8 mouse cellular contexts compared by ENCODE assay signal in genomic region chr5:90367067-90367303, GRCm38 (mm10). TPM values are rescaled to one million over a fixed set of nuclear protein-coding genes. Genes with fewer than 3 reads are reported as not detected.
DNase-seq lines count a peak whose midpoint lies in the region; ATAC-seq lines count a peak whose summit lies in the region.

Gm9958 (plus strand) TSS chr5:90367204.

- H3K9me3 ChIP-seq in heart, embryonic 13.5 days: no peaks in the 10 kb centered on the region
- no peaks in the 10 kb centered on the region for H3K9me3 ChIP-seq in embryonic facial prominence, embryonic 13.5 days
- H3K9me3 ChIP-seq in limb, embryonic 15.5 days: no peaks in the 10 kb centered on the region

- peak within 1 kb of the TSS; percentile 83 for H3K4me3 ChIP-seq in heart, embryonic 13.5 days
- H3K4me3 ChIP-seq in embryonic facial prominence, embryonic 13.5 days: peak within 1 kb of the TSS; percentile 93
- peak within 1 kb of the TSS; percentile 89 for H3K4me3 ChIP-seq in limb, embryonic 15.5 days

- 0 out of 2 replicates have a peak, but pooled peaks cover 3% of the 10 kb centered on the region for H3K36me3 ChIP-seq in heart, embryonic 13.5 days
- no peaks in the 10 kb centered on the region; the same call in 1 of the 2 replicates for H3K36me3 ChIP-seq in embryonic facial prominence, embryonic 13.5 days
- no peaks in the 10 kb centered on the region for H3K36me3 ChIP-seq in limb, embryonic 15.5 days

- no peak for DNase-seq in heart, adult 11 months
- DNase-seq in CD8-positive naive resting alpha-beta T cell, adult 2 months (ENCODE audit: low read depth in 2 of 2, low spot score in 2 of 2): peak; percentile 7 to 8
- no peak for DNase-seq in urinary bladder, postnatal 36 days (ENCODE audit: low spot score in 2 of 2)
- no peak for DNase-seq in adrenal gland, adult 8-10 months
- DNase-seq in spleen, postnatal 4 days (ENCODE audit: low spot score in 2 of 2): no peak

- H3K4me2 ChIP-seq in heart, embryonic 13.5 days: peak within 1 kb of the TSS; percentile 82
- peak within 1 kb of the TSS; percentile 70 for H3K4me2 ChIP-seq in embryonic facial prominence, embryonic 13.5 days
- peak within 1 kb of the TSS; percentile 50 for H3K4me2 ChIP-seq in limb, embryonic 15.5 days

- H3K4me1 ChIP-seq in heart, embryonic 13.5 days: peaks cover 37% of the 10 kb centered on the region
- peaks cover 22% of the 10 kb centered on the region for H3K4me1 ChIP-seq in embryonic facial prominence, embryonic 13.5 days
- H3K4me1 ChIP-seq in limb, embryonic 15.5 days: peaks cover 17% of the 10 kb centered on the region

- peak within 1 kb of the TSS; percentile 100 for H3K27ac ChIP-seq in heart, embryonic 13.5 days (replicated peaks)
- peak within 1 kb of the TSS; percentile 100 for H3K27ac ChIP-seq in embryonic facial prominence, embryonic 13.5 days
- H3K27ac ChIP-seq in limb, embryonic 15.5 days: peak within 1 kb of the TSS; percentile 99

- WGBS in heart, embryonic 13.5 days: 5% methylated on average over 7 of the region's 7 CpGs
- 3% methylated on average over 7 of the region's 7 CpGs for WGBS in embryonic facial prominence, embryonic 13.5 days
- 1% methylated on average over 7 of the region's 7 CpGs for WGBS in limb, embryonic 15.5 days

- H3K9ac ChIP-seq in heart, embryonic 13.5 days: peak within 1 kb of the TSS; percentile 99
- peak within 1 kb of the TSS; percentile 97 for H3K9ac ChIP-seq in embryonic facial prominence, embryonic 13.5 days
- peak within 1 kb of the TSS; percentile 91 for H3K9ac ChIP-seq in limb, embryonic 15.5 days

- no peak for ATAC-seq in heart, embryonic 13.5 days (ENCODE audit: extremely low read depth, insufficient number of reproducible peaks, low FRiP score, low TSS enrichment)
- no peak for ATAC-seq in embryonic facial prominence, embryonic 13.5 days (ENCODE audit: insufficient number of reproducible peaks, insufficient read depth, low FRiP score, low TSS enrichment, low read depth)
- no peak for ATAC-seq in limb, embryonic 15.5 days (ENCODE audit: insufficient number of reproducible peaks, low FRiP score, low TSS enrichment, low read depth)

- no peaks in the 10 kb centered on the region for H3K27me3 ChIP-seq in heart, embryonic 13.5 days (replicated peaks)
- no peaks in the 10 kb centered on the region for H3K27me3 ChIP-seq in embryonic facial prominence, embryonic 13.5 days
- H3K27me3 ChIP-seq in limb, embryonic 15.5 days: no peaks in the 10 kb centered on the region

RNA-seq across cellular contexts. Expression of gene Gm9958, which starts in this region (rescaled TPM):
- 3.4 and 3.6 TPM in 2 replicates for polyA plus RNA-seq in heart, embryonic 13.5 days (2015; fragmentation: Nextera tagmentation; extraction: Ambion mirVana)
- 8.8 TPM in 2 replicates for polyA plus RNA-seq in embryonic facial prominence, embryonic 13.5 days (2015; fragmentation: Nextera tagmentation; extraction: Ambion mirVana)
- polyA plus RNA-seq in limb, embryonic 15.5 days (2015; fragmentation: Nextera tagmentation; extraction: Ambion mirVana): 5.6 TPM in 2 replicates
- total RNA-seq in adrenal gland, adult 8-10 months (2022): 1 to 10 TPM; 3.5 to 4.9 (median 3.9) TPM

Comparison
In these comparisons a context has a peak if more than half of its experiments do, and no peak if none do; other contexts are left out.
1. DNase-seq: peak in CD8-positive naive resting alpha-beta T cell, adult 2 months (2 of 2); none in heart, adult 11 months (single experiment), urinary bladder, postnatal 36 days (0 of 2), adrenal gland, adult 8-10 months (single experiment) and spleen, postnatal 4 days (0 of 2).
2. Peak in every context shown above with its lines, with median percentiles within 50 percentile points of each other: H3K27ac ChIP-seq, H3K4me2 ChIP-seq, H3K4me3 ChIP-seq and H3K9ac ChIP-seq.